Mouse (Mus musculus): ENCODE results near the gene Mcmbp.
"Not testable (repeated sequence)": the region's sequence is repeated elsewhere in the genome, so short reads cannot be mapped to it uniquely, and the experiment has no call there.

The Mcmbp gene

GRCm38 (mm10) chr7:128717991-128718390 lies 22.3 kb downstream of the Mcmbp start:
- no peak for DNase-seq (ENCODE audit: low spot score)

- DNase-seq (ENCODE audit: low spot score): peak; percentile 65
Observed at GRCm38 (mm10) chr7:128705735-128706134, 34.6 kb downstream of the Mcmbp start.

GRCm38 (mm10) chr7:128699959-128700358 lies 40.3 kb downstream of the Mcmbp start:
- not testable (repeated sequence) for DNase-seq (ENCODE audit: low spot score)

- no peak for DNase-seq (ENCODE audit: low spot score)
Observed at GRCm38 (mm10) chr7:128694848-128695247, 45.4 kb downstream of the Mcmbp start.

GRCm38 (mm10) chr7:128692163-128692562 lies 48.1 kb downstream of the Mcmbp start:
- no peak for DNase-seq (ENCODE audit: low spot score)

GRCm38 (mm10) chr7:128690796-128691195 lies 49.5 kb downstream of the Mcmbp start:
- peak; percentile 86 for DNase-seq (ENCODE audit: low spot score)

- peak; percentile 93 for DNase-seq (ENCODE audit: low spot score)
Observed at GRCm38 (mm10) chr7:128690070-128690469, 50.2 kb downstream of the Mcmbp start.

- no peak for DNase-seq (ENCODE audit: low spot score)
Observed at GRCm38 (mm10) chr7:128689347-128689746, 50.9 kb downstream of the Mcmbp start.

- DNase-seq (ENCODE audit: low spot score): peak; percentile 76
Observed at GRCm38 (mm10) chr7:128687821-128688564, 52.3 kb downstream of the Mcmbp start.

- no peak for DNase-seq (ENCODE audit: low spot score)
Observed at GRCm38 (mm10) chr7:128678546-128678945, 61.7 kb downstream of the Mcmbp start.

GRCm38 (mm10) chr7:128672408-128673010 lies 67.8 kb downstream of the Mcmbp start:
- DNase-seq (ENCODE audit: low spot score): peak; percentile 52

- DNase-seq (ENCODE audit: low spot score): peak; percentile 70
Observed at GRCm38 (mm10) chr7:128671952-128672351, 68.3 kb downstream of the Mcmbp start.

GRCm38 (mm10) chr7:128668831-128669230 lies 71.5 kb downstream of the Mcmbp start:
- DNase-seq (ENCODE audit: low spot score): no peak

- no peak for DNase-seq (ENCODE audit: low spot score)
Observed at GRCm38 (mm10) chr7:128667788-128668187, 72.5 kb downstream of the Mcmbp start.

- no peak for DNase-seq (ENCODE audit: low spot score)
Observed at GRCm38 (mm10) chr7:128664861-128665377, 75.4 kb downstream of the Mcmbp start.

- DNase-seq (ENCODE audit: low spot score): no peak
Observed at GRCm38 (mm10) chr7:128663906-128664305, 76.4 kb downstream of the Mcmbp start.

- no peak for DNase-seq (ENCODE audit: low spot score)
Observed at GRCm38 (mm10) chr7:128656970-128657369, 83.3 kb downstream of the Mcmbp start.
